Mouse (Mus musculus) spleen, embryonic (tissue): ENCODE measurements around the gene Rtcb.

Experiments
- CTCF ChIA-PET: fragments of 350-600 bp; sonication (Branson Sonifier 250); formaldehyde crosslinking; loops from one replicate; lab custom pipeline; 2022; lab: Charles Lee

Gene Rtcb

GRCm38 (mm10) chr10:85948483-85949196, 9.0 kb downstream of the Rtcb start:
- CTCF ChIA-PET: no interaction called here

- CTCF ChIA-PET: no interaction called here
Measured at GRCm38 (mm10) chr10:85936280-85936965, 21.2 kb downstream of the Rtcb start.

GRCm38 (mm10) chr10:85929962-85930361, 27.7 kb downstream of the Rtcb start:
- CTCF ChIA-PET: no interaction called here

GRCm38 (mm10) chr10:85929208-85929591, 28.4 kb downstream of the Rtcb start:
- CTCF ChIA-PET: interaction anchor here (1.0 kb wide), 1 partner anchor 52 kb away, joined by 12 read pairs; no protein-coding TSS in a partner anchor

- CTCF ChIA-PET: interaction anchor here (0.5 to 1.0 kb wide), 2 partner anchors 52 to 1591 kb away, joined by 12 to 19 read pairs; no protein-coding TSS in a partner anchor
Measured at GRCm38 (mm10) chr10:85928499-85929207, 29.0 kb downstream of the Rtcb start.

- CTCF ChIA-PET: interaction anchor here (1.0 kb wide), 1 partner anchor 51 kb away, joined by 12 read pairs; no protein-coding TSS in a partner anchor
Measured at GRCm38 (mm10) chr10:85927676-85928445, 29.8 kb downstream of the Rtcb start, which contains the start of gene Ascl4. Ascl4 (plus strand) TSS chr10:85927681.

GRCm38 (mm10) chr10:85916498-85917309, 40.9 kb downstream of the Rtcb start, which contains the start of gene Prdm4:
Prdm4 (minus strand) TSS chr10:85917142.
- CTCF ChIA-PET: no interaction called here
